Mouse (Mus musculus): ENCODE measurements around the gene Olfr1315-ps1. TPM values are rescaled to one million over a fixed set of nuclear protein-coding genes. Genes with fewer than 3 reads are reported as not detected.

The Olfr1315-ps1 gene
- polyA plus RNA-seq (2014; fragmentation: Illumina TruSeq; extraction: RNeasy Lipid Tissue Mini Kit (QIAGEN cat#74804); ENCODE audit: low read depth, low replicate concordance) = not detected

GRCm38 (mm10) chr2:112115340-112115739 lies at the start of gene Olfr1315-ps1:
TSS of gene Olfr1315-ps1 (minus strand) at chr2:112115440.

GRCm38 (mm10) chr2:112153898-112154297 lies 38.7 kb upstream of the Olfr1315-ps1 start, which contains the start of gene Olfr1318:
TSS of gene Olfr1318 (plus strand) at chr2:112154198.

GRCm38 (mm10) chr2:112140029-112140428 lies 24.8 kb upstream of the Olfr1315-ps1 start, which contains the start of gene Olfr1317:
TSS of gene Olfr1317 (plus strand) at chr2:112140329.

GRCm38 (mm10) chr2:112134877-112135276 lies 19.6 kb upstream of the Olfr1315-ps1 start, which contains the start of gene Olfr1316:
TSS of gene Olfr1316 (minus strand) at chr2:112134977.

GRCm38 (mm10) chr2:112096681-112097080 lies 18.6 kb downstream of the Olfr1315-ps1 start, which contains the start of gene Olfr1314:
TSS of gene Olfr1314 (minus strand) at chr2:112096781.

GRCm38 (mm10) chr2:112077743-112078142 lies 37.5 kb downstream of the Olfr1315-ps1 start, which contains the start of gene Olfr1313:
TSS of gene Olfr1313 (minus strand) at chr2:112077843.

Other genes with a start within 250 kb of the Olfr1315-ps1 start
- gene Olfr1305, start 238.3 kb downstream of the Olfr1315-ps1 start, polyA plus RNA-seq (2014; fragmentation: Illumina TruSeq; extraction: RNeasy Lipid Tissue Mini Kit (QIAGEN cat#74804); ENCODE audit: low read depth, low replicate concordance) = not detected
- not detected for gene Olfr1306, start 199.2 kb downstream of the Olfr1315-ps1 start, polyA plus RNA-seq (2014; fragmentation: Illumina TruSeq; extraction: RNeasy Lipid Tissue Mini Kit (QIAGEN cat#74804); ENCODE audit: low read depth, low replicate concordance)
- gene Olfr1307, start 166.0 kb downstream of the Olfr1315-ps1 start, polyA plus RNA-seq (2014; fragmentation: Illumina TruSeq; extraction: RNeasy Lipid Tissue Mini Kit (QIAGEN cat#74804); ENCODE audit: low read depth, low replicate concordance) = not detected
- not detected for gene Olfr1308, start 150.5 kb downstream of the Olfr1315-ps1 start, polyA plus RNA-seq (2014; fragmentation: Illumina TruSeq; extraction: RNeasy Lipid Tissue Mini Kit (QIAGEN cat#74804); ENCODE audit: low read depth, low replicate concordance)
- gene Olfr1309, start 125.2 kb downstream of the Olfr1315-ps1 start, polyA plus RNA-seq (2014; fragmentation: Illumina TruSeq; extraction: RNeasy Lipid Tissue Mini Kit (QIAGEN cat#74804); ENCODE audit: low read depth, low replicate concordance) = not detected
- not detected for gene Olfr1310, start 102.7 kb downstream of the Olfr1315-ps1 start, polyA plus RNA-seq (2014; fragmentation: Illumina TruSeq; extraction: RNeasy Lipid Tissue Mini Kit (QIAGEN cat#74804); ENCODE audit: low read depth, low replicate concordance)
- gene Olfr1311, start 91.0 kb downstream of the Olfr1315-ps1 start, polyA plus RNA-seq (2014; fragmentation: Illumina TruSeq; extraction: RNeasy Lipid Tissue Mini Kit (QIAGEN cat#74804); ENCODE audit: low read depth, low replicate concordance) = not detected
- gene Olfr1312, start 65.2 kb downstream of the Olfr1315-ps1 start, polyA plus RNA-seq (2014; fragmentation: Illumina TruSeq; extraction: RNeasy Lipid Tissue Mini Kit (QIAGEN cat#74804); ENCODE audit: low read depth, low replicate concordance) = not detected
- not detected for gene Olfr1313, start 37.6 kb downstream of the Olfr1315-ps1 start, polyA plus RNA-seq (2014; fragmentation: Illumina TruSeq; extraction: RNeasy Lipid Tissue Mini Kit (QIAGEN cat#74804); ENCODE audit: low read depth, low replicate concordance)
- gene Olfr1314, start 18.7 kb downstream of the Olfr1315-ps1 start, polyA plus RNA-seq (2014; fragmentation: Illumina TruSeq; extraction: RNeasy Lipid Tissue Mini Kit (QIAGEN cat#74804); ENCODE audit: low read depth, low replicate concordance) = not detected
- not detected for gene Olfr1316, start 19.5 kb upstream of the Olfr1315-ps1 start, polyA plus RNA-seq (2014; fragmentation: Illumina TruSeq; extraction: RNeasy Lipid Tissue Mini Kit (QIAGEN cat#74804); ENCODE audit: low read depth, low replicate concordance)
- not detected for gene Olfr1317, start 24.9 kb upstream of the Olfr1315-ps1 start, polyA plus RNA-seq (2014; fragmentation: Illumina TruSeq; extraction: RNeasy Lipid Tissue Mini Kit (QIAGEN cat#74804); ENCODE audit: low read depth, low replicate concordance)
- gene Olfr1318, start 38.8 kb upstream of the Olfr1315-ps1 start, polyA plus RNA-seq (2014; fragmentation: Illumina TruSeq; extraction: RNeasy Lipid Tissue Mini Kit (QIAGEN cat#74804); ENCODE audit: low read depth, low replicate concordance) = not detected
- gene Lpcat4, start 124.0 kb upstream of the Olfr1315-ps1 start, polyA plus RNA-seq (2014; fragmentation: Illumina TruSeq; extraction: RNeasy Lipid Tissue Mini Kit (QIAGEN cat#74804); ENCODE audit: low read depth, low replicate concordance) = 4.6 TPM
- gene Nutm1, start 143.9 kb upstream of the Olfr1315-ps1 start, polyA plus RNA-seq (2014; fragmentation: Illumina TruSeq; extraction: RNeasy Lipid Tissue Mini Kit (QIAGEN cat#74804); ENCODE audit: low read depth, low replicate concordance) = not detected
- 60.8 TPM for gene Nop10, start 146.5 kb upstream of the Olfr1315-ps1 start, polyA plus RNA-seq (2014; fragmentation: Illumina TruSeq; extraction: RNeasy Lipid Tissue Mini Kit (QIAGEN cat#74804); ENCODE audit: low read depth, low replicate concordance)
- gene Slc12a6, start 150.4 kb upstream of the Olfr1315-ps1 start, polyA plus RNA-seq (2014; fragmentation: Illumina TruSeq; extraction: RNeasy Lipid Tissue Mini Kit (QIAGEN cat#74804); ENCODE audit: low read depth, low replicate concordance) = 31.5 TPM
- not detected for gene Gm21985, start 150.9 kb upstream of the Olfr1315-ps1 start, polyA plus RNA-seq (2014; fragmentation: Illumina TruSeq; extraction: RNeasy Lipid Tissue Mini Kit (QIAGEN cat#74804); ENCODE audit: low read depth, low replicate concordance)

Data from heart, adult 10 weeks (tissue).